Mouse (Mus musculus) retina, adult 2 months (tissue): ENCODE data around the gene Ube3b.
A peak's percentile ranks its signal among the peaks of the same experiment; 100 is the strongest.

ENCODE experiments used
- DNase-seq: peaks from one replicate; pipeline ENCODE4 v3.0.0-alpha.2; 2012; ENCODE audit warnings: low read depth, low spot score

Ube3b gene

DNA sequence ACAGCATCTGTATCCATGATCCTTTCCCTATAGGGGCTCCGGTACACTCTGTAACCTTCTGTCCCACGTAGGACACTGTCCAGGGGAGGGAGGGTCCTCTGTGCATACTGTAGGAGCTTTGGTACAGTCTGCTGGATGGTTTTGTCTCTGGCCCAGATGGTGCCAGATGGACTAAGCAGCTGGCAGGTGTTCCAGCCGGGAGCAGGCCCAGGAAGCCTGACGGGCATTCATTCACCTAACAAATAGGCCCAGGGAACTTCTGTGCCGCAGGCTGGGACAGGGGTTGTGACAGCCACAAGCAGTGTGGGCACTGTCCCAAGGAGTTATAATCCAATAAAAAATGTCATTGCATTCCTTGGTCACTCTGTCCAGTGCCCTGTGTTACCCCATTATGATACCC lies 43.6 kb downstream of the Ube3b start:
- DNase-seq: no peak

DNA sequence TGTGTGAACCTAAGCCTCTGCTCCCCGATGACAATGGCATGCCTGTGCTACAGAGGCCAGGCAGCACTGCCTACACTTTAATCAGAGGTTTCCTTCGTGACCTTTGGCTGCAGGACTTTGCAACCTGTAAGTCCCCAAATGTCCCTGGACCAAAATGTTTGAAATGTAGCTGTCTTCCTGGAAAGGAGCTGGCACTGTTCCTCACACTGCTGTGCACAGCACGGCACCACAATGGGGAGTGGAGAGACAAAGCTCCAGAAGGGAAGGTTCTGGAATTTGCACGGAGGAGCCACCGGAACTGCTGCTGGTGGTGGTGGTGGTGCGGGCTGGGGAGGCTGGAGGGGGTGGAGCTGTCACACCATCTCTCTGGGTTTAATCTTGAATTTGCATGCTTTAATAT lies 46.3 kb downstream of the Ube3b start:
- no peak for DNase-seq

DNA sequence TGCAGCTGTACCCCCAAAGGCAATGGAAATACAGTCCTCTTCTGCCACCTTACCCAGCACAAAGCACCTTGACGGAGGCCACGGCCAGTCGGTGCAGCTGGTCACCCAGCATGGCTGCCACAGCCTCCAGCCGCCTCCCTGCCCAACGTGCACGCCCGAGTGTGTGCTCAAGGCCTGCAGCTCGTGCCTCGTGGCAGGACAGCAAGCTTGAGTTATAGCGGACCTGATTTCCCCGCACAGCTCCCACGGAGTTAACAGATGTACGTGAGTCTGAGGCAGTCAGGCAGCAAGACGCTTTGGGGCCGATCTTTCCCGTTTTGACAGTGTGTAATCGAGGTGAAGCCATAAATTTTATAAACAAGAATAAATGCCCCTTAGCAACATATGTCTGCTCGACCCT lies 48.2 kb downstream of the Ube3b start:
- DNase-seq: no peak

DNA sequence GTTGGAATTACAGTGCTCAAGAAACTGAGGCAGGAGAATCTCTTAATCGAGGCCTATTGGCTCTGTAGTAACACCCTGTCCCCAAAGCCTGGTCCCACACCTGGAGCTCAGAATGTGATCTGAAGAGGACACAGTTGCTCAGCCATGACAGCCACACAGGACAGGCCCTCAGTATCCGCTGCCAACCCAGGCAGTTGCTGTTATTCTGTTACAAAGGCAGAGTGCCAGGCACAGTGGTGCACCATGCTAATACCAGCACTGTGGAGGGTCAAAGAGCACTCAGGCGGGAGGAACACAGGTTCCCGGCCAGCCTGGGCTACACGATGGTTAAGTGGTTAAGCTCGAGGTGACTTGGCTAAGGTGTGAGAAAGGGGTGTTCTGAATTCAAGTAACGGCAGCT lies 49.4 kb downstream of the Ube3b start:
- DNase-seq: no peak

DNA sequence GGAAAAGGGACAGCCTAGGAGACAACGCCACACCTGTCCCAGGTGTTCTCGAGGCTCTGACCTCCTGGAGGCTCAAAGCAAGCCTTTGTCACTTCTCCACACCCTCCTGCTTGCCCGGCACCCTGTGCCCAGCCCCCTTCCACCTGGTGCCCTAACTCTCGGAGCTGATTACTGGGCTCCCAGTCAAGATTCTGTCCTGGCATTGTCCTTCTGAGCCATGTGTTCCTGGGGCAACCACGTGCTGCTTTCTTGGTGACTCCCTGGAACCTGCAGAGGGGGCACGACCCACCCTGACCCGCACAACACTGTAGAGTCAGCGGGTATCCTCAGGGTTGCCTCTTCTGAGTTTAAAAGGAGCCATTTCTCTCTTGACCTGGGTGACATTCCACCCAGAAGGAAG lies 54.0 kb downstream of the Ube3b start:
- DNase-seq: no peak

DNA sequence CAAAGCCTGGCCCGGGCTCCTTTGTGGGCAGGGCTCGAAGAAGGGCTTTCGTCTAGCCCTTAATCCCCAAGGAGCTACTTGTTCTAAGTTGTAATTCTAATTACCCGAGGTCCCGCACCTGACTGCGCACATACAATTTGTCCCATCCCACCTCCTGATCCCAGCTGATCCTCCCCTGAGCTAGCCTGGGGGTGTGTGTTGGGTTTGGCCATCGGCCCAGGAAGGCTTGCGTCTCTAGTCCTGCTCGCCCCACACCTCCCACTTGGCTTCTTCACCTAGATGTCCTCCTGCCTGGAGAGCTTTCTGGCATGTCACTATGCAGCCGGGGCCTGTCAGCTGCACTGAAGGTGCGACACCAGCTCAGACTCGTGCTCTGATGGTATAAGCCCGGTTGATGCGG lies 55.2 kb downstream of the Ube3b start:
- no peak for DNase-seq

DNA sequence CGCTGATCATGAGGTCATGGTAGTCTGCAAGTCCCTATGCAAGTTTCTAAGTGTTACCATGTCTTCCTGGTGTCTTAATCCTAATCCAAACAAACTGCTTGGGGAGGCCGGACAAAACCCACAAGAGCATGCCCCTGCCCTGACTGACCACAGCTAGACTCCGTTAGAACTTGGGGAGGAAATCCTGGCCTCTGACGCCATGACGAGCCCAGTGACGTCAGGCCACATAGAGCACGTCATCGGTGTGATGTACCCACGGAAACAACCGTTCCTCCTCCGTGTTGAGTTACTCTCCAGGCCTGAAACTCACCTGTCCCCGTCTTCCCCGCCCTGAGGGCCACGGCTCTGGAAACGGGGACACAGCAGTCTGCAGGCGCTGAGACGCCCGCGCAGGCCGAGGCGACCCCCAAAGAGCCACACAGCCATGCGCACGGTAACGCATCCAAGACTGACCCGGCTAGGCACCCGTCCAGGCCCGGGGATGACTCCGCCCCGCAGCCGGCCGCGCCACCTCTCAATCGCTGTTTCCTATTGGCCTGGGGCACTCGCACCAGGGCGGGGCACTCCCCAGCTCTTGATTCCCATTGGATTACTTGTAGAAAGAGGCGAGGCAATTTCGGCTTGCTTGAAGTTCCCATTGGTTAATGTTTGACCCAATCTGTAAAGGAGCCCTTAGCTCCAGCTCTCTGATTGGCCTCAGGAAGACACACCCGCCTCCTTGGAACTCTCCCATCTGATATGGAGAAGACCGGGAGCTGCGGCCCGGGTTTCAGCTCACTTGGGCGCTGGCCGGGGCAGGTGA lies 63.4 kb downstream of the Ube3b start, which contains the start of the genes Mmab and Mvk:
Mmab (minus strand) TSS at position 495 of the 802 bp plus-strand sequence.
Mvk (plus strand) TSS at position 704 of the 802 bp plus-strand sequence.
- DNase-seq: peak; percentile 95

DNA sequence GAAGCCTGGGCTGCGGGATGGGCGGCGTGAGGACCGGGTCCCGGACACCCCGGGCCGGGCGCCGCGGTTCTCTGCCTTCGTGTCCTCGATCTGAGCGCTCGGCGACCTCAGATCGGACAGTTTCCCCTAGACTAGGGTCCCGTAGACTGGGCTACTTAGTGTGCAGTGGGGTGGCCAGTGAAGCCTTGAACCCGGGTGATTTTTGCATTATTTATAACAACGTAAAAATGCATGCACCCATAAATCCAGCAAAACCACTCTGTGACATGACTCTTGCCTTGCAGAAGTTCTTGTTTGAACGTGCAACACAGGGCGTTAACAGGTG lies 63.9 kb downstream of the Ube3b start:
- DNase-seq: no peak

DNA sequence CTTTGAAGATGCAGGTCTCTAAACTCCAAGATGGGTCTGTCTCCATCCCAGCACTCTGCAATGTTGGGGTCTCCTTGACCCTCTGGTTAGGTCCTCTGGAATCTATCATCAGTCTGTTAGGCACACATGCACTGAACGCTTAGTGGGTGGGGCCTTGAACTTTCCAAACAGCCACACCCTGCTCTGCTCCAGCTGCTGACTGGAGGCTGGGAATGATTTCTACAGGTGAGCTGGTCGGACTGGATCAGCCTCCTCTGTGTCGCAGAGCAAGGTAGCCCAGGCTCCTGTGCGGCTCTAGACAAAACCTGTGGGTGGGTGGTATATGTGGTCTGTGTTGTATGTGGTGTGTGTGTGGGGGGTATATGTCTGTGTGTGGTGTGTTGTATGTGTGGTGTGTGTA lies 68.6 kb downstream of the Ube3b start:
- no peak for DNase-seq

DNA sequence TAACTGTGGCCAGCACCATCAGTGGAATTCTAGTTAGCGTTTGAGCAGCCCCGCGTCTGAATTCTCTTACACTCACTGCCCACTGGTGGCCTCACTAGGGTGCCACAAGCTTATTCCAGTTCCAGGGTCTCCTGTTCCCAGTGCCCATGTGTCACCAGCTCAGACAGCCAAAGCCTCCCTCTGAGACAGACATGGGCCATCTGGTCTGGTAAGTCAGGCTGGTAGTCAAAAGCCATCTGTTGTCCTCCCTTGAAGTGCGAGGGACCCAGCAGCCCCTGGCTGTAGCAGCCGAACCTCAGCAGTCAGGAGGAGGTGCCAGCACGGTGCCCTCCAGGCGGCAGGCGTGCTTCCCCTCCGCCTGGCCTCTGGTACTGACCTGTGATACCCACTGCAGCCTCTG lies 75.9 kb downstream of the Ube3b start:
- DNase-seq: no peak

DNA sequence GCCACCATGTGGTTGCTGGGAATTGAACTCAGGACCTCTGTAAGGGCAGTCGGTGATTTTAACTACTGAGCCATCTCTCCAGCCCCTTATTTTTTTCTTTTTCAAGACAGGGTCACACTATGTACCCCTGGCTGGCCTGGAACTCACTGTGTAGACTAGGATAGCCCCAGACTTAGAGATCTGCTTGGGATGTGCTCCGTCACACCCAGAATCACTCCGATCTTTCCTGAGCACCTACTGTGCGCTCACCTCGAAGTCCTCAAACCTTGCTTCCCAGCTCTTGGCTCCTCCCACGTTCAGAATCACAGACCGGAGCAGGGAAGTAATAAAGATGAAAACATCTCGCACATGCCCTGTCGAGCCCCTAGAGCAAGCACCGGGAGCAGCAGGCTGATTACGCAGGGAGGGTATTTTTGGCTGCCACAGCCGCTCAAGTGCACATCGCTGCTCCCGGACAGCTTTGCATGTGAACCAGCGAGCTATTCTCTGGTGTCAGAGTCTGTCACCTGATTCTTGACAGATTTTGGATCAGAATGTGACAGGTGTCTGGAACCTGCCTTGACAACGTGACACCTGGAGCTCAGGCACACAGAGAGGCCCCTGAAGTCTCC lies 76.7 kb downstream of the Ube3b start:
- DNase-seq: no peak

DNA sequence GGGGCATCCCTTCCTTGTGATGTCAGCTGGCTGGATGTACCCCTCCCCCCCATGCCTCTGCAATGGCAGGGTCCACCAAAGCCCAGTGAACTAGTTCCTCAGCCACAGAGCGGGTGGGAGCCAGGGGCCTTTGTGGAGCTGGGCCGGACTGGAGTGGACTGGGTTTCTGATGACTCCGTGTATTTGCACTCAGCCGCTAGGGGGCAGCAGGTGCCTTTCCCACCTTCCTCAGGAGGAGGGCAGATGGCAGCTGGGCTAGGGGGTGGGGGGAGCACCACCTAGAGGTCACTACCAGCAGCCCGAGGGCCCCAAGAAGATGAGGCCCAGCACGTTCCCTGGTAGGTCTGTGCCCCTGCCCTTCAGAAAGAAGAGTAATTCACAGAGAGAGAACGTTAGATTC lies 80.8 kb downstream of the Ube3b start:
- DNase-seq: peak; percentile 72

DNA sequence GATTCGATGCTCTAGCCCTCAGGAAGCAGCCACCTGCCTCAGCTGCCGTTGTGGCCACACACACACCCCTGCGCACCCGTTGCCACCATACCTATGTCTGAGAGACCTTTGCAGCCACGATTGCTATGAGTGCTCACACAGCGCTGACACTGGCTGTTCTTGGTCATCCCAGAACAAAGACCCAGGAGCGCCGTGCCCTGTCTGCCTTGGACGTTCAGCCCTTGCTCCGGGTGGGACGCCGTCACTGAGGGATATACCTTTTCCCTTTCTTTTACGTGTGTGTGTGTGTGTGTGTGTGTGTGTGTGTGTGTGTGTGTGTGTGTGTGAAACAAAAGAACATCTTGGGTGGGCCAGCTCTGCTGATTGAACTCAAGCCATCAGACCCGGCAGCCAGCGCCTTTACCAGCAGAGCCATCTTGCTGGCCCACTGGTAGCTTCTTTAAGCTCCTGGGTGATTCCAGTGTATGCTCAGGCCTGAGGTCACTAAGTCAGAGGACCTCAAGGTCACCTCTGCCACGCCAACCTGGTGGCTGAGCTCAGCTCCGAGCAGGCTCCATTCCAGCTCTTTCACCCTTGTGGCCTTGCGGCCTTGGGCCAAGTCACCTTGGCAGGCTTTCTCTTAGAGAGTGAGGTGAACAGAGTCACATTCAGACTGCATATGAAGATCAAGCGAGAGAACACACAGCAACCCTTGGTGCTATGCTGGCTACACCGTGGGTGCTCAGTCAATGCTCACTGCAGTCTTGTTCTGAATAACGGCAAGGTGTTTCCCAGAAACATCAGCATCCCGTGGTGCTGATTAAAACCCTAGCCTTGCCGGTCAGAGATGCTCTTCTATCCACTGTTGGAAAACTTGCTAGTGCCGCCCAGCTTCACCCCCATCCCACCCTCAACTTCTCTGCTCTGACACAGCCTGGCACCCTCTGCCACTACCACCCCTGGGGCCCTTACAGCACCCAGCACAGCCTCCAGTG lies 81.9 kb downstream of the Ube3b start:
- DNase-seq: no peak

DNA sequence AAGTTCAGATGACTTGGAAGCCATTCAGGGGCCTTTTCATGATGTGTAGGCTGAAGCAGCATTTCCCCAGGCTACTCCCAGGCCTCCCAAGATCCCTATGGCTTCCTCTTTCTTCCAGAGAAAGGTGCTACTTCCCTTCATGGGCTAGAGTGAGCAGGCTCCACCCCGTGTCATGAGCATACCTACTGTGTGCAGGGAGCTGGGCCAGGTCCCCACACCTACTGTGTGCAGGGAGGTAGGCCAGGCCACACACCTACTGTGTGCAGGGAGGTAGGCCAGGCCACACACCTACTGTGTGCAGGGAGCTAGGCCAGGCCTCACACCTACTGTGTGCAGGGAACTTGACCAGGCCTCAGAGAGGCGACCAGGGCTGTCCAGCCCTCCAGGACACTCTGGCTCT lies 84.2 kb downstream of the Ube3b start:
- no peak for DNase-seq

DNA sequence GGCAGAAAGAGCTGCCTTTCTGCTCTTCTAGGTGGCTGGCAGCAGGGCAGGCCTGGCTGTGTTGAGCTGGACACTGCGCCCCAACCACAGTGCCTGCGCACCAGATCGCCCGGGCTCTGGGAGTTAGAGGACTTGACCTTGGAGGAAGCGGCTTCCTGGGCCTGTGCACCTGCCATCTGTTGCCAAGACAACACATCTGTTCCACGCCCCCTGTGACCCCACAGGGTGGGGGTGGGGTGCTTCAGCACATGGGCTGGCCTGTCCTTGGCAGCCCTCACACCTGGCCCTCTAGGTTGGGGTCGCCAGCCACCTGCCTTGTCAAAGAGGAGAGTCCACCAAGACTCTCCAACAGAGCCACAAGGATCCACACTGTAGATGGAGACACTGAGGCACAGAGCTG lies 85.2 kb downstream of the Ube3b start:
- DNase-seq: no peak

DNA sequence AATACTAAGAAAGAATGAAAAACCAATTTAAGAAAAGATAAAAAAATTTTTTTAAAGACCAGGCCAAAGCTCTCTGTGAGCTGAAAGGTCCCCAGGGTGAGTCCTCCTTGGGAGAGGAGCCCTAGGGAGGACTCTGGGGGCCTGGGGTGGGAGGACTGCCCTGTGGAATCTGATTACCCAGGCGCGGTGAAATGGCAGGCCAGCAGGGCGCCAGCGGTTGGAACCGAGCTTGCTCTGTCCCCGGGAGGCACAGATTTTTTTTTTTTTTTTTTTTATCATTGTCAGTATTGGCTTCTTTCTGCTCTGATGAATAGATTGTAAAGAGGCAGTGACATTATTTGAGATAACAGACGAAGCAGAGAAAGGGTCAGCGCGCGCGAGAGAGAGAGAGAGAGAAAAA lies 86.6 kb downstream of the Ube3b start:
- DNase-seq: no peak

DNA sequence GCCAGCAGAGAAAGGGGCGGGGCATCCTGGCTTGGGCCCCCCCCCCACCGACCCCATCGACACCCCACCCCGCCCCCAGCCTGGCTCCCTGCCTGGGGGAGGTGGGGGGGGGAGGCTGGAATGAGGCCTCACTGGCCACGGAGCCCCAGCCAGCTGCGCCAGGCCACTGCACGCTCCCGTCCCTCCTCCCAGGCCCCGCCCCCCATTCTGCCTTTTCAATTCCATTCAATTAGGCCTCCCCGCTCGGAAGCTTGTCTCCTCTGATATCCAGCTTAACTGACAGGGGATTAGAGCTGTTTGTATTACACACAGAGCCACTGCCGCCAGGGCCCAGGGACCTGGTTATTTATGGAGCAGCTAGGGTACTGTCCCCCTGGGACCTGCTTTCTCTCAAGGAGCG lies 87.0 kb downstream of the Ube3b start:
- peak; percentile 85 for DNase-seq

DNA sequence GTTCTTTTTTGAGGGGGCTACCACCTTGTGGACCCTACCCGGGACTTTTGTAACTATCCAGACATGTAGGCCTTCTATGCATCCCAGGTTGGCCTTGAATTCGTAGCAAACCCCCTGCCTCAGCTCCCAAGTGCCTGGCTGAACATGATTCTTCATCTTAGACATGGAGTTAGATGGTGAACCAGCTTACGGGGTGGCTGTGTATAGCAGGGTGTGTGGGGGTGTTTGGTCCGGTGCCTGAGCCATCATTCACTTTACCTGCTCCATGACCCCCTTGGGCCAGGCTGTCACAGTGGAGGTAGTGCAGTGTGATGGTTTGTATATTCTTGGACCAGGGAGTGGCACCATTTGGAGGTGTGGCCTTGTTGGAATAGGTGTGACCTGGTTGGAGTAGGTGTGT lies 87.6 kb downstream of the Ube3b start:
- DNase-seq: no peak

DNA sequence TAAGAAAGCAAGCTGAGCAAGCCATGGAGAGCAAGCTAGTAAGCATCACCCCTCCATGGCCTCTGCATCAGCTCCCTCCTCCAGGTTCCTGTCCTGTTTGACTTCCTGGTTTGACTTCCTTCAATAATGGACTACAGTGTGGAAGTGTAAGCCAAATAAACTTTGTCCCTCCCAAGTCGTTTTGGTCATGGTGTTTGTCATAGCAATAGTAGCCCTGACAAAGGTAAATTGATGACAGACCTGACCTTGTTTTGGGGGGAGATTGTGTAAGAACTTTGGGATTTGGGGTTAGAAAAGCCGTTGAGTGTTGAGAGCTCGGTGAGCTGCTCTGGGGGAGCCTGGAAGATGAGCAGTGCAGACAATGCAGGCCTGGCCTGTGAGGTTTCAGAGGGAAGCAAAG lies 90.0 kb downstream of the Ube3b start:
- DNase-seq: no peak
